ENCODE assay signal across 9 mouse cellular contexts in the genomic region with DNA sequence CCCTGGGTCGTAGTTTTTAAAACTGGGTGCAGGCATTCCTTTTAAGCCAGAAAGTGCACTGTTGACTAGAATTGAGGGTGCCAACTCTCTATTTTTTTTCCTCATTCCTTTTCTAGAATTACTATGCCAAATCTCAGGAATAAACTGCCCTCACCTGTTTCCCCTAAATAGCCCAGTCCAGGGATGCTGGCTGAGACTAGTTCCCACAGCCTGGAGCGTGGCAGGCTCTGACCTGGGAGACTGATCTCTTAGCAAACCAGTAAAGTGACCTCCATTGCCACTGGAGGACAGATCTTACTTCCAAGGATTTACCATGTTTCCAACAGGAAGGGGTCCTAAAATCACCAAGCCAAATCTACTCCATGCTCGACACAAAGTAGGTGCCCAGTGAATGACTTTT. TPM values are rescaled to one million over a fixed set of nuclear protein-coding genes. Genes with fewer than 3 reads are reported as not detected.
DNase-seq lines count a peak whose midpoint lies in the region; ATAC-seq and TF ChIP-seq lines count a peak whose summit lies in the region.
"Had no signal": no experiment of that assay in that cellular context is flagged by ENCODE, and none has a peak within 500 bp of the region (broad histone marks: within the 10 kb centered on the region; RNA-seq: fewer than 3 reads in every experiment).

No protein-coding gene starts in this region.

- H3K9me3 ChIP-seq in erythroblast, embryonic 14.5 days (ENCODE audit: control insufficient read depth, low read length), result no peaks in the 10 kb centered on the region; the same call in 1 of the 2 replicates
- H3K9me3 ChIP-seq in embryonic facial prominence, embryonic 11.5 days (replicated peaks; ENCODE audit: control insufficient read depth, low read length), result no peaks in the 10 kb centered on the region
- H3K9me3 ChIP-seq in intestine, postnatal 0 days (ENCODE audit: control insufficient read depth), result no peaks in the 10 kb centered on the region
- no peaks in the 10 kb centered on the region for H3K9me3 ChIP-seq in liver, postnatal 0 days (ENCODE audit: low read length)

- no peak for TF ChIP-seq CTCF in intestine, postnatal 0 days (IDR thresholded peaks at IDR 0.05; ENCODE audit: low read depth)
- no peak for TF ChIP-seq CTCF in liver, postnatal 0 days (IDR thresholded peaks at IDR 0.05; ENCODE audit: low read depth)

- no peak for TF ChIP-seq EP300 in liver, postnatal 0 days (IDR thresholded peaks at IDR 0.05; ENCODE audit: low read depth)

- DNase-seq in embryonic facial prominence, embryonic 11.5 days (ENCODE audit: low spot score), result no peak
- DNase-seq in liver, postnatal 0 days, result no peak
- no peak for DNase-seq in gastrocnemius, postnatal 36 days
- DNase-seq in frontal cortex, postnatal 14 days (ENCODE audit: low spot score in 2 of 2), result no peak
- DNase-seq in adrenal gland, postnatal 4 days (ENCODE audit: low spot score in 2 of 2), result no peak
- DNase-seq: right cerebral cortex, postnatal 14 days had no signal

- no peak overlapping the region for H3K27ac ChIP-seq in embryonic facial prominence, embryonic 11.5 days (replicated peaks; ENCODE audit: low read depth, low read length)
- H3K27ac ChIP-seq in intestine, postnatal 0 days (ENCODE audit: low read depth, low read length), result no peak overlapping the region
- peak overlapping the region; percentile 82; the same call in 1 of the 2 replicates for H3K27ac ChIP-seq in liver, postnatal 0 days (ENCODE audit: low read depth)

- peak overlapping the region; percentile 66; the same call in 1 of the 2 replicates for H3K4me2 ChIP-seq in embryonic facial prominence, embryonic 11.5 days (ENCODE audit: low read depth, low read length)
- peak overlapping the region; percentile 79 for H3K4me2 ChIP-seq in intestine, postnatal 0 days (replicated peaks; ENCODE audit: low read depth)
- peak overlapping the region; percentile 75 for H3K4me2 ChIP-seq in liver, postnatal 0 days (ENCODE audit: low read depth, low read length)

- H3K4me3 ChIP-seq in erythroblast, embryonic 14.5 days (replicated peaks), result peak overlapping the region; percentile 91
- no peak overlapping the region for H3K4me3 ChIP-seq in embryonic facial prominence, embryonic 11.5 days (ENCODE audit: low read depth, low read length)
- peak overlapping the region; percentile 63 for H3K4me3 ChIP-seq in intestine, postnatal 0 days (ENCODE audit: low read depth, low read length)
- H3K4me3 ChIP-seq in liver, postnatal 0 days (ENCODE audit: low read depth, low read length), result peak overlapping the region; percentile 63

- intact Hi-C loops in gastrocnemius, postnatal 36 days (cut with DNase I), result no loop called here

- no peaks in the 10 kb centered on the region for H3K27me3 ChIP-seq in erythroblast, embryonic 14.5 days (ENCODE audit: control insufficient read depth)
- H3K27me3 ChIP-seq in embryonic facial prominence, embryonic 11.5 days (ENCODE audit: control insufficient read depth, insufficient read depth, low read length), result no peaks in the 10 kb centered on the region
- no peaks in the 10 kb centered on the region for H3K27me3 ChIP-seq in intestine, postnatal 0 days (replicated peaks; ENCODE audit: control insufficient read depth, insufficient read depth, low read length)
- no peaks in the 10 kb centered on the region for H3K27me3 ChIP-seq in liver, postnatal 0 days (ENCODE audit: insufficient read depth, low read length)

- H3K4me1 ChIP-seq in erythroblast, embryonic 14.5 days (ENCODE audit: control insufficient read depth), result peaks cover 30% of the 10 kb centered on the region
- H3K4me1 ChIP-seq in embryonic facial prominence, embryonic 11.5 days (ENCODE audit: control insufficient read depth, insufficient read depth, low read length), result no peaks in the 10 kb centered on the region
- no peaks in the 10 kb centered on the region; the same call in 1 of the 2 replicates for H3K4me1 ChIP-seq in intestine, postnatal 0 days (replicated peaks; ENCODE audit: control insufficient read depth, insufficient read depth, low read length)
- peaks cover 14% of the 10 kb centered on the region for H3K4me1 ChIP-seq in liver, postnatal 0 days (ENCODE audit: insufficient read depth)

- H3K9ac ChIP-seq in embryonic facial prominence, embryonic 11.5 days (replicated peaks; ENCODE audit: low read length), result no peak overlapping the region
- H3K9ac ChIP-seq in intestine, postnatal 0 days (ENCODE audit: low read depth, low read length), result no peak overlapping the region
- H3K9ac ChIP-seq in liver, postnatal 0 days (replicated peaks), result no peak overlapping the region

- no peak for ATAC-seq in erythroblast, adult 5-6 weeks (replicated peaks; ENCODE audit: low FRiP score, poor library complexity, severe bottlenecking)
- ATAC-seq in embryonic facial prominence, embryonic 11.5 days (replicated peaks; ENCODE audit: insufficient number of reproducible peaks, low FRiP score, low TSS enrichment, low read depth), result no peak
- no peak for ATAC-seq in intestine, postnatal 0 days
- no peak for ATAC-seq in liver, postnatal 0 days

- peaks cover 28% of the 10 kb centered on the region for H3K36me3 ChIP-seq in erythroblast, embryonic 14.5 days (ENCODE audit: control insufficient read depth)
- H3K36me3 ChIP-seq in embryonic facial prominence, embryonic 11.5 days (replicated peaks; ENCODE audit: control insufficient read depth, insufficient read depth, low read depth, low read length), result no peaks in the 10 kb centered on the region; the same call in 1 of the 2 replicates
- peaks cover 22% of the 10 kb centered on the region for H3K36me3 ChIP-seq in intestine, postnatal 0 days (ENCODE audit: control insufficient read depth, insufficient read depth)
- peaks cover 11% of the 10 kb centered on the region for H3K36me3 ChIP-seq in liver, postnatal 0 days (replicated peaks; ENCODE audit: insufficient read depth, low read length)

- WGBS in embryonic facial prominence, embryonic 11.5 days, result 91% methylated on average over 3 of the region's 3 CpGs
- WGBS in intestine, postnatal 0 days, result 75% methylated on average over 3 of the region's 3 CpGs
- WGBS in liver, postnatal 0 days (ENCODE audit: insufficient replicate concordance), result 84% methylated on average over 3 of the region's 3 CpGs

RNA-seq across cellular contexts. Expression of gene Atp6v1f, which starts 1.3 kb away (rescaled TPM):
- polyA plus RNA-seq in erythroblast, embryonic 14.5 days (2012), result 16.6 and 22.9 TPM in 2 replicates
- total RNA-seq in erythroblast, adult 5-6 weeks (2015; ENCODE audit: low replicate concordance), result 61.9 and 77.2 TPM in 2 replicates
- total RNA-seq in erythroblast, adult 5-6 weeks (2017; ENCODE audit: low replicate concordance), result 27.2 and 37.2 TPM in 2 replicates
- polyA plus RNA-seq in embryonic facial prominence, embryonic 11.5 days (2014; fragmentation: Nextera tagmentation; extraction: Ambion mirVana), result 196 and 207 TPM in 2 replicates
- polyA plus RNA-seq in intestine, postnatal 0 days (2015; fragmentation: Nextera tagmentation; extraction: Ambion mirVana), result 438 and 439 TPM in 2 replicates
- 165 and 170 TPM in 2 replicates for polyA plus RNA-seq in liver, postnatal 0 days (2015; fragmentation: Nextera tagmentation; extraction: Ambion mirVana)
- total RNA-seq in gastrocnemius, postnatal 36 days (2021), result 100 to 1,000 TPM in 1 of 2 experiments, 10 to 100 TPM in 1; 94.2 to 103 TPM
- 100 to 1,000 TPM; 174 to 181 TPM for total RNA-seq in adrenal gland, postnatal 4 days (2021)

RNA-seq across cellular contexts. Expression of gene Atp6v1fnb, which starts 2.4 kb away (rescaled TPM):
- not detected in 2 replicates for polyA plus RNA-seq in erythroblast, embryonic 14.5 days (2012)
- not detected in 2 replicates for total RNA-seq in erythroblast, adult 5-6 weeks (2015; ENCODE audit: low replicate concordance)
- total RNA-seq in erythroblast, adult 5-6 weeks (2017; ENCODE audit: low replicate concordance), result not detected in 2 replicates
- polyA plus RNA-seq in embryonic facial prominence, embryonic 11.5 days (2014; fragmentation: Nextera tagmentation; extraction: Ambion mirVana), result not detected in 2 replicates
- not detected in 2 replicates for polyA plus RNA-seq in intestine, postnatal 0 days (2015; fragmentation: Nextera tagmentation; extraction: Ambion mirVana)
- polyA plus RNA-seq in liver, postnatal 0 days (2015; fragmentation: Nextera tagmentation; extraction: Ambion mirVana), result not detected in 2 replicates
- total RNA-seq in gastrocnemius, postnatal 36 days (2021), result not detected
- total RNA-seq in adrenal gland, postnatal 4 days (2021), result 1 to 10 TPM in 1 of 2 experiments, under 1 TPM in 1; 0.92 to 1.1 TPM

RNA-seq across cellular contexts. Expression of gene Flnc, which starts 35.8 kb away (rescaled TPM):
- not detected in 2 replicates for polyA plus RNA-seq in erythroblast, embryonic 14.5 days (2012)
- total RNA-seq in erythroblast, adult 5-6 weeks (2015; ENCODE audit: low replicate concordance), result not detected in 2 replicates
- total RNA-seq in erythroblast, adult 5-6 weeks (2017; ENCODE audit: low replicate concordance), result not detected in 2 replicates
- 2.2 and 3.2 TPM in 2 replicates for polyA plus RNA-seq in embryonic facial prominence, embryonic 11.5 days (2014; fragmentation: Nextera tagmentation; extraction: Ambion mirVana)
- polyA plus RNA-seq in intestine, postnatal 0 days (2015; fragmentation: Nextera tagmentation; extraction: Ambion mirVana), result 3.5 and 3.8 TPM in 2 replicates
- 0.07 and 0.24 TPM in 2 replicates for polyA plus RNA-seq in liver, postnatal 0 days (2015; fragmentation: Nextera tagmentation; extraction: Ambion mirVana)
- total RNA-seq in gastrocnemius, postnatal 36 days (2021), result 100 to 1,000 TPM; 403 to 438 TPM
- total RNA-seq in adrenal gland, postnatal 4 days (2021), result 10 to 100 TPM; 16.5 to 28.3 TPM

RNA-seq across cellular contexts. Expression of gene Kcp, which starts 38.9 kb away (rescaled TPM):
- polyA plus RNA-seq in erythroblast, embryonic 14.5 days (2012), result 0.01 and 0.11 TPM in 2 replicates
- not detected in 2 replicates for total RNA-seq in erythroblast, adult 5-6 weeks (2015; ENCODE audit: low replicate concordance)
- not detected in 2 replicates for total RNA-seq in erythroblast, adult 5-6 weeks (2017; ENCODE audit: low replicate concordance)
- 10.0 and 14.6 TPM in 2 replicates for polyA plus RNA-seq in embryonic facial prominence, embryonic 11.5 days (2014; fragmentation: Nextera tagmentation; extraction: Ambion mirVana)
- polyA plus RNA-seq in intestine, postnatal 0 days (2015; fragmentation: Nextera tagmentation; extraction: Ambion mirVana), result 2.7 and 3.8 TPM in 2 replicates
- 2.2 and 2.3 TPM in 2 replicates for polyA plus RNA-seq in liver, postnatal 0 days (2015; fragmentation: Nextera tagmentation; extraction: Ambion mirVana)
- 1 to 10 TPM; 5.4 to 5.9 TPM for total RNA-seq in gastrocnemius, postnatal 36 days (2021)
- total RNA-seq in adrenal gland, postnatal 4 days (2021), result 10 to 100 TPM in 1 of 2 experiments, 1 to 10 TPM in 1; 9.0 to 14.2 TPM

RNA-seq across cellular contexts. Expression of gene Irf5, which starts 57.6 kb away (rescaled TPM):
- 0.16 and 0.44 TPM in 2 replicates for polyA plus RNA-seq in erythroblast, embryonic 14.5 days (2012)
- 11.9 and 14.4 TPM in 2 replicates for total RNA-seq in erythroblast, adult 5-6 weeks (2015; ENCODE audit: low replicate concordance)
- 6.6 and 12.5 TPM in 2 replicates for total RNA-seq in erythroblast, adult 5-6 weeks (2017; ENCODE audit: low replicate concordance)
- polyA plus RNA-seq in embryonic facial prominence, embryonic 11.5 days (2014; fragmentation: Nextera tagmentation; extraction: Ambion mirVana), result 1.5 and 1.6 TPM in 2 replicates
- polyA plus RNA-seq in intestine, postnatal 0 days (2015; fragmentation: Nextera tagmentation; extraction: Ambion mirVana), result 4.2 and 4.3 TPM in 2 replicates
- 11.8 and 12.0 TPM in 2 replicates for polyA plus RNA-seq in liver, postnatal 0 days (2015; fragmentation: Nextera tagmentation; extraction: Ambion mirVana)
- total RNA-seq in gastrocnemius, postnatal 36 days (2021), result 1 to 10 TPM; 1.6 to 3.7 TPM
- total RNA-seq in adrenal gland, postnatal 4 days (2021), result 1 to 10 TPM; 4.5 to 4.7 TPM
